Mouse (Mus musculus): ENCODE data around the gene Sema3f. TPM values are rescaled to one million over a fixed set of nuclear protein-coding genes. Genes with fewer than 3 reads are reported as not detected.
"Not testable (repeated sequence)": the region's sequence is repeated elsewhere in the genome, so short reads cannot be mapped to it uniquely, and the experiment has no call there.

Gene Sema3f
- polyA plus RNA-seq, 1 experiment from 2014 or later: 22.1 TPM

DNA sequence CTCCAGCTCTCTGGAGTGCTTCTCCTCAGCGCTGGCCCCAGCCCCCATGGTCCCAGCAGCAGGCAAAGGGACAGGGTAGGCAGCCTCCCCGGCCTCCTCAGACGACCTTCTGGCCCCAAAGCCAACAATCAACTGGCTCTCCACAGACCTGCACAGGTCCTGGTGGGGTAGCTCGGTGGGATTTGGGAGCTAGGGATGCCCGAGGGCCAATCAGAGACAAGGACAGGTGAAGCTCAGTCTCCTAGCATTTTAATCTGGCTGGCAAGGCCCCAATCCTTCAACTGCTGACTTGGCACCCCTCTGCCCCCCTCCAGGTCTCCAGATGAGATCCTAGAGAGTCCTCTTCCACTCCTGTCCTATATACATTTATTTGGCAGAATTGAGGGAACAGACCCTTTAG lies 30.8 kb downstream of the Sema3f start, which contains the start of gene Gnat1:
TSS of gene Gnat1 (minus strand) at position 212 of the 400 bp plus-strand sequence.
- peaks cover 17% of the 10 kb centered on the region; the same call in 1 of the 2 replicates for H3K36me3 ChIP-seq (ENCODE audit: insufficient read depth)
- WGBS: 32% methylated on average over 5 of the region's 5 CpGs
- TF ChIP-seq CTCF (IDR thresholded peaks at IDR 0.05; ENCODE audit: low read depth): no peak

DNA sequence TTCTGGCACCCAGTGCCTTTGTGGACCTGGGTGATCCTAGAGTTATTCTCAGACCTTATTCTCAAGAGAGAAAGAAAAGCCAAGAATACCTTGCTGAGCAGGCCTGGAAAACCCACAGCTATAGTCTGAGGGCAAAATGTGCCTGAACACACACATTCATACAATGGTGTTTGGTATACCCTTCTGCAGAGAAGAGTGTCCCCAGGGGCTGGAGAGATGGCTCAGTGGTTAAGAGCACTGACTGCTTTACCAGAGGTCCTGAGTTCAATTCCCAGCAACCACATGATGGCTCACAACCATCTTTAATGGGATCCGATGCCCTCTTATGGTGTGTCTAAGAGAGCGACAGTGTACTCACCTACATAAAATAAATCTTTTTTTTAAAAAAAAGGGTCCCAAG lies 31.4 kb downstream of the Sema3f start:
- TF ChIP-seq CTCF (IDR thresholded peaks at IDR 0.05; ENCODE audit: low read depth): no peak
- Histone ChIP-seq H3K27ac (ENCODE audit: low read depth) (no peak overlapping the region), H3K4me1 (ENCODE audit: insufficient read depth) (no peaks in the 10 kb centered on the region), H3K4me3 (ENCODE audit: low read depth, low read length) (no peak overlapping the region), H3K4me2 (no peak overlapping the region), H3K27me3 (ENCODE audit: insufficient read depth, low read length) (peaks cover 31% of the 10 kb centered on the region), H3K9me3 (ENCODE audit: low read depth, low read length) (no peaks in the 10 kb centered on the region), H3K36me3 (ENCODE audit: insufficient read depth) (peaks cover 11% of the 10 kb centered on the region; the same call in 1 of the 2 replicates), H3K9ac (no peak overlapping the region)
- 90% methylated on average over 2 of the region's 2 CpGs for WGBS
- DNase-seq: no peak
- ATAC-seq (ENCODE audit: insufficient read depth): no peak

More for the DNA sequence above, 30.8 kb downstream of the Sema3f start, which contains the start of gene Gnat1:
- Histone ChIP-seq H3K27ac (ENCODE audit: low read depth) (no peak within 1 kb of the TSS), H3K9me3 (ENCODE audit: low read depth, low read length) (no peaks in the 10 kb centered on the region), H3K4me1 (ENCODE audit: insufficient read depth) (no peaks in the 10 kb centered on the region), H3K27me3 (ENCODE audit: insufficient read depth, low read length) (peaks cover 31% of the 10 kb centered on the region), H3K9ac (no peak within 1 kb of the TSS), H3K4me3 (ENCODE audit: low read depth, low read length) (no peak within 1 kb of the TSS), H3K4me2 (no peak within 1 kb of the TSS)
- no peak for DNase-seq
- no peak for ATAC-seq (ENCODE audit: insufficient read depth)

GRCm38 (mm10) chr9:107677819-107678526 lies 32.3 kb downstream of the Sema3f start:
- not testable (repeated sequence) for H3K4me2 ChIP-seq; H3K9me3 ChIP-seq (ENCODE audit: low read depth, low read length); ATAC-seq (ENCODE audit: insufficient read depth); H3K4me1 ChIP-seq (ENCODE audit: insufficient read depth); H3K36me3 ChIP-seq (ENCODE audit: insufficient read depth); H3K27ac ChIP-seq (ENCODE audit: low read depth); H3K4me3 ChIP-seq (ENCODE audit: low read depth, low read length); H3K9ac ChIP-seq
- peak; percentile 94 for DNase-seq
- H3K27me3 ChIP-seq (ENCODE audit: insufficient read depth, low read length): peaks cover 31% of the 10 kb centered on the region
- peak; percentile 76 for TF ChIP-seq CTCF (IDR thresholded peaks at IDR 0.05; ENCODE audit: low read depth)
- WGBS: 37% methylated on average over 14 of the region's 14 CpGs

- peak overlapping the region; percentile 60; the same call in 1 of the 2 replicates for H3K4me2 ChIP-seq
- H3K9ac ChIP-seq: no peak overlapping the region
- 0 out of 2 replicates have a peak, but pooled peaks cover under 1% of the 10 kb centered on the region for H3K36me3 ChIP-seq (ENCODE audit: insufficient read depth)
- DNase-seq: peak; percentile 67
- ATAC-seq (ENCODE audit: insufficient read depth): no peak
- H3K27ac ChIP-seq (ENCODE audit: low read depth): no peak overlapping the region
- no peak overlapping the region for H3K4me3 ChIP-seq (ENCODE audit: low read depth, low read length)
- no peaks in the 10 kb centered on the region for H3K4me1 ChIP-seq (ENCODE audit: insufficient read depth)
- H3K9me3 ChIP-seq (ENCODE audit: low read depth, low read length): no peaks in the 10 kb centered on the region
- H3K27me3 ChIP-seq (ENCODE audit: insufficient read depth, low read length): peaks cover 31% of the 10 kb centered on the region
- TF ChIP-seq CTCF (IDR thresholded peaks at IDR 0.05; ENCODE audit: low read depth): peak; percentile 86
- WGBS: 20% methylated on average over 17 of the region's 17 CpGs
Observed at GRCm38 (mm10) chr9:107677091-107677784, 33.0 kb downstream of the Sema3f start.

DNA sequence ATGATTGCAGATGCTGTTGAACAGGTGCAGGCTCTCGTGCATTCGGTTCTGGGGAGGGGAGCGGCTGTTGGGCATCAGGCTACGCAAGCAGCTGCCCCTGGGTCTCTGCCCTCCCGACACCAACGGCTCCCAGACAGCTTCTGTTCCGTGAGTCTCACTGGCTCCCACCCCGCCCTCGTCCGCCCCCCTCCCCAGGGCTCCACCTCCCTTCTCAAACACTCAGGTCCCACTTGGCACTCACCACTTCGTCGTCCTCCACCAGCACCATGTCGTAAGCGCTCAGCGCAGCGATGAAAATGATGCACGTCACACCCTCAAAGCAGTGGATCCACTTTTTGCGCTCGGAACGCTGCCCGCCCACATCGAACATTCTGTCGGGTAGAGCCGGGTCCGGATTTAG lies 34.0 kb downstream of the Sema3f start:
- DNase-seq: peak; percentile 49
- H3K4me2 ChIP-seq: peak overlapping the region; percentile 60

GRCm38 (mm10) chr9:107675671-107676301 lies 34.5 kb downstream of the Sema3f start:
- peak; percentile 86 for DNase-seq
- H3K4me2 ChIP-seq: peak overlapping the region; percentile 60
- H3K4me3 ChIP-seq (ENCODE audit: low read depth, low read length): peak overlapping the region; percentile 27
- H3K27me3 ChIP-seq (ENCODE audit: insufficient read depth, low read length): peaks cover 31% of the 10 kb centered on the region
- peak; percentile 91 for TF ChIP-seq CTCF (IDR thresholded peaks at IDR 0.05; ENCODE audit: low read depth)
- no peak overlapping the region for H3K27ac ChIP-seq (ENCODE audit: low read depth)
- WGBS: 1% methylated on average over 39 of the region's 39 CpGs
- peak; percentile 66 for ATAC-seq (ENCODE audit: insufficient read depth)
- H3K9ac ChIP-seq: peak overlapping the region; percentile 26
- no peaks in the 10 kb centered on the region for H3K4me1 ChIP-seq (ENCODE audit: insufficient read depth)
- H3K36me3 ChIP-seq (ENCODE audit: insufficient read depth): no peaks in the 10 kb centered on the region
- H3K9me3 ChIP-seq (ENCODE audit: low read depth, low read length): no peaks in the 10 kb centered on the region

More for the DNA sequence above, 34.0 kb downstream of the Sema3f start:
- Histone ChIP-seq H3K9ac (peak overlapping the region; percentile 33), H3K9me3 (ENCODE audit: low read depth, low read length) (no peaks in the 10 kb centered on the region), H3K27ac (ENCODE audit: low read depth) (no peak overlapping the region), H3K36me3 (ENCODE audit: insufficient read depth) (no peaks in the 10 kb centered on the region), H3K4me1 (ENCODE audit: insufficient read depth) (no peaks in the 10 kb centered on the region), H3K4me3 (ENCODE audit: low read depth, low read length) (peak overlapping the region; percentile 27), H3K27me3 (ENCODE audit: insufficient read depth, low read length) (peaks cover 31% of the 10 kb centered on the region)
- peak; percentile 44 for ATAC-seq (ENCODE audit: insufficient read depth)
- no peak for TF ChIP-seq CTCF (IDR thresholded peaks at IDR 0.05; ENCODE audit: low read depth)
- WGBS: 1% methylated on average over 25 of the region's 25 CpGs

Data from lung, embryonic 14.5 days (tissue).